Mouse (Mus musculus): ENCODE measurements around the gene Prkcb.

The Prkcb gene

DNA sequence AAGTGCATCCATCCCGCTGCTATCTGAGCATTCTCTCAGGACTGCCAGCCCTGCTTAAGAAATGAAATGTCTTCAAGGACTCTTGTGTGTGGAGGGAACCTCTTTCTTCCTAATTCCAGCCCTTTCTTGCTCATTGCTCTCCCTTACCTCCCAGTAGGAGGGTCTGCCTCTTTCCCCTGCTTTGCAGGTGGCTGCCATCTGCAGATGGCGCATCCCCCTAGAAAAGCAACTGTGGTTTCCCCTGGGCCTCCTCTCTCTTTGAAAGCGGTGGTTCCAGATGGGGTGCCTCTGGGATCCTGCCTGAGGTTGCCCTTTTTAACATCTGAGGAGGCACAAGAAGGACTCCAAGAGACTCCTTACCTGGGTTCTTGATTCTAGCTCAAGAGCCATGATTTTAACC lies 2.2 kb downstream of the Prkcb start:
- no peak for DNase-seq

GRCm38 (mm10) chr7:122292151-122292550 lies 3.6 kb downstream of the Prkcb start:
- no peak for DNase-seq

DNA sequence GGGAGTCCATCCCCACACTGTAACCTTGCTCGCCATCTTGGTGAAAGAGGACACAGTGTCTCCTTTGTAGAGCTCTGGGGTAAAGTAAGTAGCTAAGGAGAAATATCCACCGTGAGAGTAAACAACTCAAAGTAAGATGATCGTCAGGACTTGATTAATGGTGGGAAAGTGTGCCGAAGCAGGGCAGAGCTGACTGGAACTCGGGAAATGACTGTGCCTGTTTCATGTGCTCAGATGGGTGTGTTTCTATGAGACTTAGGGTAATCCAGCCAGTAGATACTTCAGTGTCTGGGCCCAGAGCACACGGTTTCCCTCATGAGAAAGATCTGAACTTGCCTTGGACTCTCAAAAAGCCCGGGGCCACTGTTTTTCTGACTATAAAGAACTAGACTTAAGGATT lies 5.6 kb downstream of the Prkcb start:
- no peak for DNase-seq

GRCm38 (mm10) chr7:122295363-122295762 lies 6.8 kb downstream of the Prkcb start:
- DNase-seq = no peak

DNA sequence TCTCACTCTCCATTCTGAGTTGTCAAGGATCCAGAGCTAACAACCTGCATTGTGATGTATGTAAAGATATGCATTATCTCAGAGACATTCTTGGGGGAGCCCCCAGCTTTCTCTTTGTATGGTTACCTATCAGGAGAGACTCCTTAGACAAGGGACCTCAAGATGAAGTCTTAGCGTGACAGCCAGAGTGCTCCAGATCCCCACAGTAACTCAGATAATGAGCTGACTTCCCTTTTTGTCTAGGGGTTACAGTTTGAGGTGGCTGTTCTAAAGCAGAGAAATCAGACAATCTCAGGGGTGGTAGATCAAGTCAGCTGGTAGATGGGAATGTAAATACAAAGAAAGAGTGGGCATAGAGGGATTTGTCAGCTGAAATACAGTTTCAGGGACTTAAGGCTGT lies 7.8 kb downstream of the Prkcb start:
- DNase-seq = no peak

DNA sequence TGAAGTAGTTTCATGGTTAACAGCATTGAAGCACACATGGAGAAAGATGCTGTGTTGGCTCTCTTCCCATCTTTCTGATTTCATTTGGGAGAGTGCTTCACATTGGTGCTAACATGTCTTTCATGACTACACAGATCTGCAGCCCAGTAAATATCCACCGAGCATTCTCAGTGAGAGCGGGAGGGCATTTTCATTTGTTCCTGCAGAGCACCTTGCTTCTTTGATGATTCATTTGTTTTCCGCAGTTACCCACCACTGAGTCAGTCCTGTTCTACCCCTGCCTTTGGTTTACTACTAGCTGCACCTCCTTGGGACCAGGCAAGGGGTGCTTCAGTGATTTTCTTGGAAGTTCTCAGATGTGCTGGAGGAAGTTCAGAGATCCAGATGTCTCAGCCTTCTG lies 8.3 kb downstream of the Prkcb start:
- DNase-seq = no peak

DNA sequence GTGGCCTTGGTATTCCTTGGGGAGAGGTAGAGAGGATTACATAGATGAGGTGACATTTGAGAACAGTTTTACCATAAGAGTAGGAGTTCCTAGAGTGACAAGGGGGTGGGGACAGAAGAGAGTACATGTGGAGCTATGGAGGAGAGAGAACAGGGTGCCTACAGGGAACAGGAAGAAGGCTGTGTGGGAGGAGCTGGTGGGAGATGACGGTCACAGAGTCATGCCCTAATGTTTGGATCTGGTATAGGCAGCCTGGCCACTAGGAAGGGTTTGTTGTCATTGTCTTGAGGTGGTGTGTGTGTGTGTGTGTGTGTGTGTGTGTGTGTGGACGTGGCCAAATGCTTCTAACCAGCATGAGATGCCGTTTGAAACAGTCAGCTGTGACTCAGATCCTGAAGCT lies 9.1 kb downstream of the Prkcb start:
- DNase-seq = no peak

DNA sequence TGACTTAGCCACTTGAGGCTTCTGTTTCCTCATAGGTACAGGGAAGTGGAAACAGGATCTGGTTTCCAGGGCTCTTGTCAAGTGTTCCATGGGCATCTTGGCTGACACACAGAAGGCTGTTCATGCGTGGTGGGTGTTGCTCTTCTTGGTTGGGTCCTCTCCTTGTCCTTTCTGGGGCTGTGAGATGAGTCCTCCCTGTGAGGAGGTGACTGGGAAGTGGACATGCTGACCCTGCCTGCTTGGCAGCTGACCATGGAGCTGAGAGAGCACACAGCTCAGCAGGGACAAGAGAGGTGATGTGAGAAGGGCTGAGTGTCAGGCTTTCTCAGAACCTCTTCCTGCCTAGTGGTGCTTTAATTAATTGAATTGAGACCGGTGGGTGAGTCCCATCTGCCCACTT lies 10.2 kb downstream of the Prkcb start:
- DNase-seq = no peak

DNA sequence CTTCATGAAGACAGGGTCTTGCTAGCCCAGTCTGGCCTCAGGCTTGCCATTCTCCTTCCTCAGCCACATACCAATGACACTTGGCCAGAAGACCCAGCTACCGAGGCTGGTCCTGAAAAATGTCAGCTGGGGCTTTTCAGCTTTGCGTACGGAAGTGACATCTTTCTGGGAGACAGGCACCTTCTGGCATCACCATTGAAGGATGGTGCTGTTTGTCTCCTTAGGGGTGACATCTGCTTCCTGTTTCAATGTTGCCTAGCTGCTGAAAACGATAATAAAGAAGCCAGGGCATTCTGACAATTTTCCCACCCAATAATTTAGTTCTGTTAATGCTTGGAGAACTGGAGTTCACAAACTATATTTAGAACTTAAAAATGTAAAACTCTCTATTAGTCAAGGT lies 12.0 kb downstream of the Prkcb start:
- no peak for DNase-seq

DNA sequence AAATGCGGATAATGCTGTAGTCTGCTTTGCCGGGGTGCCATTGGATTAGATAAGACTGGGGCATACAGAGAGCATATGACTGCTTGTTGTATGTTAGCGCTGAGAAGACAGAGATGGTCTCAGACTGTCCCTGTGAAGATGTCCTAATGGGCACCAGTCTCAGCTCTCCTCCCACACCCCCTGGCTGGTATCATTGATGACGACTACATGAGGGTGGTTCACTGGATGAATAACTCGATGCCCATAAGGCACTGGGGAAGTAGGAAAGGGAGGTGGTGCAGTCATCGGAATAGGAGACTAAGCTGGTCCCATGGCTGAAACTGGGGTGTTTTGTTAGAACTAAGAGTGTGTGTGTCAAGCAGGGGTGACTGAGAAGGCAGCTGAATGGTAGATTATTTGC lies 14.0 kb downstream of the Prkcb start:
- no peak for DNase-seq

GRCm38 (mm10) chr7:122303988-122304387 lies 15.4 kb downstream of the Prkcb start:
- no peak for DNase-seq

DNA sequence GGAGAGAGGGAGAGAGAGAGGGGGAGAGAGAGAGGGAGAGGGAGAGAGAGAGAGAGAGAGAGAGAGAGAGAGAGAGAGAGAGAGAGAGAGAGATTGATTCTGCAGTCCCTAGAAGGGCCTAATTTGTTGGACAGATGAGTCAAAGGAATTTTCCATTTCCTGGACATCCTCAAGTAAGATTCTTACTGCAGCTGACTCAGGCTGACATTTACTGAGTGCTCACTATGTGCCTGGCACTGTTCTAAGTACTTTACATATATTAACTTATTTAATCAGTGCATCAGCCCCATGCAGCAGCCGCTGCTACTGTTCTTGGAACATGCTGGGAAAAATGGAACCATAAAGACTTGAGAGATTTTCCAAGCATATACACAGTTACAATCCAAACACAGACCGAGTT lies 16.0 kb downstream of the Prkcb start:
- no peak for DNase-seq

DNA sequence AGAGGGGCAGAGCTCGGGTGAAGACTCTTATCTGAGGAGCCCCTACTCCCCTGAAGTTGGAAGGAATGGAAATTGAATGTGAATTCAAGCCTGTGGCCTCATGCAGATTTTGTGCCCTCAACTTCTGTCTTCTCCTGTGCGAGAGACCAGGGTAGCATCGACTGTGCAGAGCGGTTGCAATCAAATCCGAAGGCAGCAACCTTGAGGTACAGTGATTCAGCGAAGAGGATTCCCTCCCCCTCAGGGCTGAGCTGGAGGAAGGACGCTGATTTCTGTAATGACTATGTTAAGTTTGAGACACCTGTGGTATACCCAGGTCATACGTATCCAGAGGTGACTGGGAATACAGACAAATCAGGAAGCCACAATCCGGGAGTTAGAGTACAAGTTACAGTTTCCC lies 18.7 kb downstream of the Prkcb start:
- no peak for DNase-seq

DNA sequence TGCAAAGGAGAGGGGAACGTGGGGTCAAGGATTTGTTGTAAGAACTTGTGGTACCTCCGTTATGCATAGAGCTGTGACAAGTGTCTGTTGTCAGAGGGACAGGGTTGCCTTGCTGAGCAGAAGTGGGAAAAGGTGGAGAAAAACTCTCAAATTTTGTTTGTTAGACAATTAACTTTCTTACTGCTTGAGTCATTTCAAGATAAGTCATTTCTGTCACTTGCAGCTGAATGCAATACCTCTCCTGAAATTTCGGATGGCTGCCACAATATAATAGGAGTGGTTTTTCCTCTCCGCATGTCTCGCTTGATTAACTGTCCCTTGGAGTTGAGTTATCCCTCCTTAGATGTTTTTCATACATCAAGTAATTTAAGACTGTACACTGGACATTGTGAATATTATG lies 20.1 kb downstream of the Prkcb start:
- no peak for DNase-seq

GRCm38 (mm10) chr7:122309909-122310725 lies 21.6 kb downstream of the Prkcb start:
- DNase-seq = no peak

DNA sequence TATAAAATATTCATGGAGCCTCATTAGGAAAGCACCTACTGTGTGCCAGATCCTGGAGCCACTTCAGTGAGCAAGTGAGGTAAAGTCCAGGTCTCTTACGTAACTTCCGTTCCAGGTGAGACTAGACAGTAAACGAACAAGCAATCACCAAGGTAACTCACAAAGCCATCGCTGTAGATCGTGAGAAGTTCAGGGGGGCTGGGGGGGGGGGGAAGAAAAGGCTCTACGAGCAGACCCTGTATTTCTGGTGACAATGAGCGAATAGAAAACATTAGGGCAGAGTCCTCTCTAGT lies 22.1 kb downstream of the Prkcb start:
- DNase-seq = no peak

DNA sequence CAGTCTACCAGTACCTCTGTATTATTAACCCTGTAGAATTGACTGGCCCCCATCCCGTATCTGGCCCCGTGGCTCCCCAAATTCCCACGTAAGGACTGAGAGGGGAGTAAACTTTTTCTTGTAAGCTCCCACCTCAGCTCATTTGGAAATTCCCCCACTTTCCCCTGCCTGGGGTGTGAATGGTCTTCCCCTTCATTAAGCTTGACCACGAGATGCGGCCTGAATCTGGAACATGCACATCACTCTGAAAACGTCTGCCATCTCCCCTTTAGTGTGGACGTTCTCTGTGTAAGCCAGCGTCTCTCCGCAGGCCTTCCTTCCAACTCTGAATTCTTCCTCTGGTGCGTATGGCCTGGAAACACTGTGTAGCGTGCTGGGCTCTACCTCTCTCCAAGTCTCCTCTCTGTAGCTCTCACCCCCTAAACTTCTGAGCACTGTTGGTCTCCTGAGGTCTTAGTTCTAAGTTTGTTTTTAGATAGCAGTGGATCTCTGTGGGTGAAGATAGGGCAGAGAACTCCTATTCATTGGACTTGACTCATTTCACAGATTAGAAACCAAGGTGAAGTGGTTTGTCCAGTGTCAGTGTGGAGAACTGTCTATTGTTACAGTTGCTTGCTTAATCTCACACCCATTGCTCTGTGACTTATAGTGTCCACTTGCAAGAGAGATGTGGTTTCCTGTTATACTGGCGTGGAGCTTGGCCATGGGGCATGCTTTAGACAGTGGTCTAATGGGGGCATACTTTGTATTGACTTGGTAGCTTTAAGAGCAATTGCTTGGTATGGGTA lies 25.3 kb downstream of the Prkcb start:
- DNase-seq = no peak

DNA sequence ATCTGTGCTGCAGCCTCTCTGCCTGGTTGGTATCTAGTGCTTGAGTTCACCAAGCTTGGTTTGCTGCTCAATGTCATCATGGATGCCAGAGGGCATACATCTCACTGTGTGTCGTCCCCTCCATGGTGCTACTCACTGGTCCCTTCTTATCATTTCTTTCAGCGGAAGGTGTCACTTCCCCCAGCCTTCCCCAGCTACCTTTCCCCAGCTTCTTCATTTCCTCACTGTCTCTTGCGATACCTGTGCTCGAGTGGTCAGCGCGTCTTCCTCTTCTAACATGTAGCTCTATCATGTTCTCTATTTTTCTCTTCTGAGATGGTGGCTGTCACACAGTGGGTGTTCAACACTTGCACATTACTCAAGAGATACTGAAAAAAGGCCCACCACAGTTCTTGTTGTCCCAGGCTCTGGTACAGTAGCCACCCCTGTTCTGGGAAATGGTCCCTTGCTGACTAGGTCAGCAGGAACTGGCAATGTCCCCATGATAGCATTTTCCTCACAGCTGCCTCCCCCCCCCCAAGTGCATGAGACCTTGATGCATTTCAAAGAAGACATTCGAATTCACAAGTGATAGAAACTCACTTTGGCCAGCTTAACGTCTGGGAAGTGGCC lies 27.3 kb downstream of the Prkcb start:
- DNase-seq = no peak

DNA sequence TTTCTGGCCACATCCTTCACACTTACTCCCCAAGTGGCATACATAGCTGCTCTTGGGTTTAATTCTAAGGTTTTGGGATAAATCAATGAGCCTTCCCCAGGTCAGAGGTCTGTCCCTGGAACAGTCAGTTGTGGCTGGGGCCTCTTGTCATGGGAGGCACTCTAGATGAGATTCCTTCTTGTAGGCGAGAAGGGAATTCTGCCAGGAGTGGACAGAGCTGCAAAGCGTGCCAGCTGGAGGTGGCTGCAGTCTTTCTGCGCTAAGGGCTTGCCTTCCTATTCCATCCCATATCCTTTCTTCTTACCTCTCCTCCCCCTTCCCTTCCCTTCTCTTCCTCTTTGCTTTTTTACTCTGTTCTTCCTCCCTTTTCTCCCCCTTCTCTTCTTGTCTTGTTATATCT lies 28.1 kb downstream of the Prkcb start:
- no peak for DNase-seq

DNA sequence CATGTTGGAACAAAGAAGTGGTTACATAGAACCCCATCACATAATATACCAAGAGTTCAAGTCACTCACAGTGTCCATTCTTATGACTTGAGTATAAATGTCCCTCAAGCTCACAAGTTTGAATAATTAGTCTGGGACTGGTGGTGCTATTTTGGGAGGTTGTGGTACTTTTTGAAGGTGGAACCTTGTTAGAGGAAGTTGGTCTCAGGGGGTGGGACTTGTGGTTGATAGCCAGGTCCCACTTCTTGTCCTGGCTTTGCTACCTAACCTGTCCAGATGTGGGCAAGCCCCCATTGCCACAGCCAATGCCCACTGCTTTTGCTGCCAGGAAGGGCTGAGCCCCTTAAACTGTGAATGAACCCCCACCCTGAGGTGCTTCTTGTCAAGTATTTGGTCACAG lies 28.9 kb downstream of the Prkcb start:
- no peak for DNase-seq

DNA sequence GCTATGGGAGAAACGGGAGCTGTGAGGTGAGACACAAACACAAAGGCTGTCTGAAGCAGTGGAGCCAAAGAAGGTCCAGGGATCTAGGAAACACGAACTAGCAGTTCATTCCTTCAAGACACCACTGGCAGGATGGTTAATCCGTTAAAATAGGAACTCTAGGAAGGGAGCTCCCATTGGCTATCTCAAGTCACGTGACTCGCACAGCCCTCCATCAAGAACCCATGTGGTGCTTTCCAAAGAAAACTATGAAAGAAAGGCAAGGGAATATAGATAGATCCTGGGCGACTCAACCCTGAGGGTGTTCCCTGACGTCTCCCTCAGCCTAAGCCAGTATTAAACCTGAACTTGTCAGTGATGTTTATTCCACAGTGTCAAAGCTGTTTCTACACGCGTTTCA lies 31.0 kb downstream of the Prkcb start:
- DNase-seq = no peak

- DNase-seq = no peak
Measured at GRCm38 (mm10) chr7:122320843-122321544, 32.4 kb downstream of the Prkcb start.

GRCm38 (mm10) chr7:122322038-122322690 lies 33.6 kb downstream of the Prkcb start:
- no peak for DNase-seq

Data from kidney, postnatal 14 days (tissue).